Mouse (Mus musculus) limb, embryonic 11.5 days (tissue): ENCODE data around the gene Bcam. TPM values are rescaled to one million over a fixed set of nuclear protein-coding genes. Genes with fewer than 3 reads are reported as not detected.

Experiments
- ATAC-seq: fragments of 200-750 bp; cut with Nextera tagmentation; 2 replicates; pipeline ENCODE4 v1.8.0; 2017; ENCODE audit warnings: low read depth; ENCODE audit not compliant: insufficient number of reproducible peaks, low FRiP score, low TSS enrichment
- DNase-seq: peaks from one replicate; pipeline ENCODE4 v3.0.0-alpha.2; 2015; ENCODE audit warnings: low spot score
- H3K27ac ChIP-seq: fragments of 300-500 bp; sonication (generic); replicated peaks from 2 replicates; pipeline ENCODE4 v1.5.1; 2014; ENCODE audit warnings: low read depth, mild to moderate bottlenecking, low read length
- H3K27me3 ChIP-seq: fragments of 300-500 bp; sonication (generic); 2 replicates; pipeline ENCODE4 v1.6.1; 2014; ENCODE audit warnings: mild to moderate bottlenecking, low read length, mixed read lengths; ENCODE audit not compliant: control insufficient read depth, insufficient read depth
- H3K36me3 ChIP-seq: fragments of 300-500 bp; sonication (generic); 2 replicates; pipeline ENCODE4 v1.6.1; 2014; ENCODE audit warnings: mild to moderate bottlenecking, low read length, moderate library complexity, mixed read lengths; ENCODE audit not compliant: control insufficient read depth, insufficient read depth
- H3K4me1 ChIP-seq: fragments of 300-500 bp; sonication (generic); 2 replicates; pipeline ENCODE4 v1.6.1; 2014; ENCODE audit warnings: low read length, mixed read lengths; ENCODE audit not compliant: control insufficient read depth, insufficient read depth
- H3K4me2 ChIP-seq: fragments of 300-500 bp; sonication (generic); 2 replicates; pipeline ENCODE4 v1.6.1; 2014; ENCODE audit warnings: low read depth, mild to moderate bottlenecking, moderate library complexity; ENCODE audit not compliant: severe bottlenecking
- H3K4me3 ChIP-seq: fragments of 300-500 bp; sonication (generic); 2 replicates; pipeline ENCODE4 v1.5.1; 2014; ENCODE audit warnings: low read depth, low read length
- H3K9ac ChIP-seq: fragments of 300-500 bp; sonication (generic); 2 replicates; pipeline ENCODE4 v1.6.1; 2014; ENCODE audit warnings: mild to moderate bottlenecking, low read length
- H3K9me3 ChIP-seq: fragments of 300-500 bp; sonication (generic); 2 replicates; pipeline ENCODE4 v1.6.1; 2016; ENCODE audit warnings: low read length; ENCODE audit not compliant: control insufficient read depth
- WGBS: fragments of 180-500 bp; shearing (Covaris S2); extraction: QIAGEN DNeasy Blood & Tissue Kit; methylation state at CpG from one replicate; pipeline ENCODE4 v1.1.7; 2014; 5-methylcytosine and 5-hydroxymethylcytosine counted together
- polyA plus RNA-seq: library from polyadenylated mRNA; unstranded; fragments of >200 nt; fragmentation: Nextera tagmentation; extraction: Ambion mirVana; gene quantifications from 2 replicates; pipeline ENCODE4 v1.2.1, GENCODE M21; 2014

Gene Bcam
- polyA plus RNA-seq, 1 experiment from 2014 or later: 44.1 TPM

DNA sequence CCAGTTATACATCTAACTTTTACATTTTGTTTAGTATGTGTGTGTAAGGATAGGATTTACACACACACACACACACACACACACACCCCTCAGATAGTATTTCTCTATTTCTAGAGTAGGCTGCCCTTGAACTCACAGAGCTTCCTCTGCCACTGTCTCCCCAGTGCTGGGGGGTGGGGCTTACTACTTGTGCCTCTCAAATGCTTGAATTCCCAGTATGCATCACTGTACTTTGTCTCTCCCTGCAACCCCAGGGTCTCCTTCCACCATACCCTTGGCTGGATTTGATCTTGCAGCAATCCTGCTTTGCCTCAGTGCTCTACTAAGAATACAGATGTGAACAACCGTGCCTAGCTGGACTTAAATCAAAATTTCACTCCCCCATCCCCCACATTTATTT, 16.8 kb downstream of the Bcam start:
- WGBS: 77% methylated on average over 1 of the region's 1 CpGs
- 0 out of 2 replicates have a peak, but pooled peaks cover 3% of the 10 kb centered on the region for H3K36me3 ChIP-seq
- H3K4me1 ChIP-seq: 0 out of 2 replicates have a peak, but pooled peaks cover 4% of the 10 kb centered on the region
- no peak overlapping the region for H3K9ac ChIP-seq
- H3K27me3 ChIP-seq: no peaks in the 10 kb centered on the region
- no peaks in the 10 kb centered on the region for H3K9me3 ChIP-seq
- no peak overlapping the region for H3K4me3 ChIP-seq
- ATAC-seq (no peak), DNase-seq (no peak)
- no peak overlapping the region for H3K27ac ChIP-seq
- H3K4me2 ChIP-seq: no peak overlapping the region

DNA sequence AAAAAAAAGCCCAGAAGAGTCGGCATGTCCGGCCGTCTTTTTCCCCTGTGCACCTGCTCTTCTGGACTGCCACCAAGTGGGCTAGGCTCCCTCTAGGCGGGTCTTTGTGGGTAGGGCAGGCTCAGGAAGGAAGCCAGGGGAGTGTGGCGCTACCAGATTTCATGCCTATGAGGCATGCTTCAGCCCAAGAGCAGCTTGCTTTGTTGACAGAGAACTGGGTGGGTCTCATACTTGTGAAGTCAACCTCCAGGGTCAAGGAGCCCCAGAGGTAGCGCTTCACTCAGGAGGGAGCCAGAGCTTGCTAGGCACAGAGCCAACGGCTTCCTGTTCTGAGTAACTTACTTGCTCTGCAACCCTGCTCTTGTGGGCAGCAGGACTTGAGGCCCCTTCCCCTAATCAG, 17.2 kb downstream of the Bcam start:
- 87% methylated on average over 7 of the region's 7 CpGs for WGBS
- Histone ChIP-seq H3K9ac (no peak overlapping the region), H3K9me3 (no peaks in the 10 kb centered on the region), H3K4me2 (no peak overlapping the region), H3K4me3 (no peak overlapping the region), H3K27me3 (no peaks in the 10 kb centered on the region), H3K36me3 (0 out of 2 replicates have a peak, but pooled peaks cover 3% of the 10 kb centered on the region), H3K27ac (no peak overlapping the region), H3K4me1 (0 out of 2 replicates have a peak, but pooled peaks cover 4% of the 10 kb centered on the region)
- no peak for ATAC-seq
- DNase-seq: no peak

DNA sequence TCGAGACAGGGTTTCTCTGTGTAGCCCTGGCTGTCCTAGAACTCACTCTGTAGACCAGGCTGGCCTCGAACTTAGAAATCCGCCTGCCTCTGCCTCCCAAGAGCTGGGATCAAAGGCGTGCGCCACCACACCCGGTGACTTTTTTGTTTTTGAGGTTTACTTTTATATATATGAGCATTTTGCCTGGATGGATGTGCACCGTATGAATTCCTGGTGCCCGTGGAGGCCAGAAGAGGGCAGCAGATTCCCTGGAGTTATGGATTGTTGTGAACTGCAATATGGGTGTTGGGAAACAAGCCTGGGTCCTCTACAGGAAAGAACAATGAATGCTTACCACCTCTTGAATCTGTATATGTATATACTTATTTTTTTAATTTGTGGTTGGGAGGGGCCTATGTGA, 18.2 kb downstream of the Bcam start:
- H3K36me3 ChIP-seq: no peaks in the 10 kb centered on the region
- no peak overlapping the region for H3K4me2 ChIP-seq
- no peaks in the 10 kb centered on the region for H3K9me3 ChIP-seq
- H3K9ac ChIP-seq: no peak overlapping the region
- H3K4me3 ChIP-seq: no peak overlapping the region
- H3K4me1 ChIP-seq: peaks cover 7% of the 10 kb centered on the region
- H3K27me3 ChIP-seq: no peaks in the 10 kb centered on the region
- ATAC-seq (no peak), DNase-seq (no peak)
- H3K27ac ChIP-seq: no peak overlapping the region
- WGBS: 71% methylated on average over 8 of the region's 8 CpGs

DNA sequence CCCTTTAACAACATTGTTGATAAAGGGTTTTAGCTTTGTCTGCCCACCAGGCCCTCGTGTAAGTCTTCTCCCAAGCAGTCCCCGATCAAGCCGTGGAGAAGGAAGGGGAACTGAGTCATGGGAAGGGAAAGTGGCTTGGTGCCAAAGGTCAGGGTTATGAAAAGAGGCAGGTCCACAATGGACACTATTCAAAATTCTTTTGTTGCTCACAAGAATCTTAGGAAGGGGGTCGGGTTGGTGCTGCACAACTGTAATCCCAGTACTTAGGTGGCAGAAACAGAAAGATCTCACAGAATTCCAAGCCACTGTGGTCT, 19.8 kb downstream of the Bcam start:
- WGBS: 72% methylated on average over 4 of the region's 4 CpGs
- no peak overlapping the region for H3K9ac ChIP-seq
- no peaks in the 10 kb centered on the region for H3K9me3 ChIP-seq
- no peak overlapping the region for H3K4me3 ChIP-seq
- peaks cover 16% of the 10 kb centered on the region for H3K4me1 ChIP-seq
- no peak for ATAC-seq
- H3K4me2 ChIP-seq: no peak overlapping the region
- H3K27ac ChIP-seq: no peak overlapping the region
- DNase-seq: no peak
- H3K27me3 ChIP-seq: no peaks in the 10 kb centered on the region
- no peaks in the 10 kb centered on the region for H3K36me3 ChIP-seq

DNA sequence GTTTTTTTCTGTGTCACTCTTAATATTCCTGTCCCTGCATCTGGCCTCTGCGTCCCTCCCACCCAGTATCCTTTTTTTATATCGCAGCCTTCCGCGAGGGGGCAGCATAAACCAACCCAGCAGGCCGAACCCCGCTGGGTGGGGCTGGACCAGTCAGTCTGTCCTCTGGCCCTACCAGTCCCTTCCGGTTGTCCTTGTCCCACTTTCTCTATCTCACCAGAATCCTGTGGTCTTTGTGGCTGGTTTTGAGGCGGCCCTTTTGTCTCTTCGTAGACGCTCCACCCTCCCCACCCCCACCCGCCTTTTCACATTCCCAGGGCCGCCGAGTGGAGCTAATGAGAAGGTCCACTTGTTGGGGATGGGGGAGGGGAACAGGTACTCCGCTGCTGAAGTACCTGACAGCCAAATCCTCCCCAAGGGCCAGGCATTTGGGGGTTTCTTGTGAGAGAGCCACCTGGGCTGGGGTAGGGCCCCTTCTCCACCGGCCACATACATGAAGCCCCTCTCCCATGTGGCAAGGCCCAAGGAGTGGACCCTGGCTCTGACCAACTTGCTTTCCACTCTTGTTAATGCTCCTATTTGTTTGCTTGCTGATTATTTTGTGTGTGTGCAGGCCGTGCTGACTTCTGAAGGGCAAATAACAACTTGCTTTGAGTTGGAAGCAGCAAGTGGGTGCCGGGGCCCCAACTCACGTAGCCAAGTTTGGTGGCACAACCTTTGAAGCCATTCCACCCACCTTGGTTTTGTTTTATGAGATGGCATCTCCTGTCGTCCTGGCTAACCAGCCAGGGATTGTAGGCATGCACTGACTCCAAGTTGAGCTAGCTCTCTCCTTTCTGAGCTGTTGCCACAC, 20.4 kb downstream of the Bcam start, which contains the start of gene Nectin2:
TSS of gene Nectin2 (minus strand) at position 267 of the 853 bp plus-strand sequence.
- Histone ChIP-seq H3K4me2 (peak within 1 kb of the TSS; percentile 74), H3K27me3 (no peaks in the 10 kb centered on the region), H3K9me3 (no peaks in the 10 kb centered on the region), H3K36me3 (no peaks in the 10 kb centered on the region), H3K27ac (0 out of 2 replicates have a peak within 1 kb of the TSS, but pooled peaks have one; percentile 25), H3K9ac (peak within 1 kb of the TSS; percentile 79), H3K4me3 (peak within 1 kb of the TSS; percentile 71), H3K4me1 (peaks cover 16% of the 10 kb centered on the region)
- DNase-seq (peak; percentile 90), ATAC-seq (peak; percentile 38)
- 17% methylated on average over 19 of the region's 19 CpGs for WGBS

DNA sequence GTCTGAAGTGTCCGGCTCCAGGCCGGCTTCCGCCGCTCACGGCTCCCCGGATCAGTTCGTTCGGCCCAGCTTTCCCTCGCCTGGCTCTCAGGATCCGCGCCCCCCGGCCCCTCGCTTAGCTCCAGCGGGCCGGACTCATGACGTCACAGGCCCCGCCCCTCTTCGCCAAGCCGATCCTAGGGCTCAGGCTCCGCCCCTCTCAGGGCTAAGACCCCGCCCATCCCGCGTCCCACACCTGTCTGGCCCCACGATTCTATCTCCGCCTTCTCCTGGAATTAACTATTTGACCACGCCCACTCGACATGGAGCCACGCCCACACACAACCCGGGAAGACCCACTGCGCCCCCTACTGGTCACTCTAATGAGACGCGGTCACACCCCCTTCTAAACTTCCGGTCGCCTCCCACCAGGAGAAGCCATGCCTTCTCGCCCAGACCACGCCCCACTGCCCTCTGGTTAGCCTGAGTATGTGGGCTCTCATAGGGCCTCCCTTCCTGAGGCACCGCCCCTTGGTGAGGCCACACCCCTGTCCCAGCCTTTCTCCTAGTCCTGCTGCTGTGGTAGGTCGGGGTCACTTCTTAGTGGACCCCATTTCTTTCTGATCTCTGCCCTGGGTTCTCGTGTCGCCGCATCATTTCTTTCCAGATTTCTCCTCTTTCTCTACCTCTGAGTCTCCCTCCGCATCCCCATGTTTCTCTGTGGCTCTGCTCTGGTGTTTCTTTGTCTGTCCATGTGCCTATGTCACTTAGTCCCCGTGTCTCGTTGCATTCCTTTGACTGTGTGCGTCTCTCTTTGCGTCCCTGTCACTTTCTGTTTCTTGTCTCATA, 21.2 kb downstream of the Bcam start:
- no peaks in the 10 kb centered on the region for H3K36me3 ChIP-seq
- peak overlapping the region; percentile 79 for H3K9ac ChIP-seq
- H3K4me1 ChIP-seq: peaks cover 22% of the 10 kb centered on the region
- no peaks in the 10 kb centered on the region for H3K9me3 ChIP-seq
- H3K4me2 ChIP-seq: peak overlapping the region; percentile 74
- peak; percentile 94 for ATAC-seq
- H3K27ac ChIP-seq: peak overlapping the region; percentile 25; the same call in 1 of the 2 replicates
- peak; percentile 99 for DNase-seq
- peak overlapping the region; percentile 71 for H3K4me3 ChIP-seq
- WGBS: under 1% methylated on average over 45 of the region's 46 CpGs
- H3K27me3 ChIP-seq: no peaks in the 10 kb centered on the region

DNA sequence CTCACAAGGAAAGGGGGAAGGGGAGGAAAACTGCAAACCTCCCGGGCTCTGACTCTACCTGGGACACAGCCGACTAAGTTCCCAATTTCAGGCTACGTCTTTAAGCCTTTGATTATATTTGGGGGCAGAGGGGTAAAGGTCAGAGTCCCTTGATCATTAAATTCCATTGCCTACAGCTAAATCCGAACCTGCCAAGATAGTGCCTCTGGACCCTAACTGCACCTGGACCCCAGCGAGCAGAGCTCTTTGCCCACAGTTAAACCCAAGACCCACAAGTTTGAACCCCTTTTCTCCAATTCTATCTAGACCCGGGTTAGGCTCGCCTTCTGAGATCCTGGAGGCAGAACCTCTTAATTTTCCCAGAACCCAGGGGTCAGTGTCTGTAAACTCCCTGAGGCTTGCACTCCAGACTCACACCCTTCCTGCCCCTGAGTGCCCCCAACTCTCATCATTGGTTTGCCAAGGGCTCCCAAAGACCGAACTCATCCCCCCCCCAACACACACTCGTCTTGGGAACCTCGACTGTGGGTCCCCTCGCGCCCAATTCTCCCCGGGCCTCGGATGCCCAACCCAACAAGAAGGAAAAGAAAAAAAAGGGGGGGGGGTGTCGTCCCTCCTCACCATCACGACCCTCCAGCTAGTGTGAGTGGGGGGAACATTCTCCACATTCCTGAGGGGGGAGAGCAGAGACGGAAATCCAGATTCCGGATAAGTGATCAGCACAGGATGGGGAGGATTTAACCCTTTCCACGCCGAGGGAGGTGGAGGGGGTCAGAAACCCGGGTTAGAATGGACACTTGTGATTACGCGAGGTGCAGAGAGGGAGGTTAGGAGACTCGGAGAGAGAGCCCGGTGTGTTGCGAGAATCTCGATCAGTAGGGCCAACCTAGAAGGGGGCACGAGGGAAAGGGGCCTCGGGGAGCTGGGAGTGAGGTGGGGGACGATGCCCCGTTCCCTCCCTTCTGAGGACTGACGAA, 22.3 kb downstream of the Bcam start:
- 0 out of 2 replicates have a peak overlapping the region, but pooled peaks have one; percentile 25 for H3K27ac ChIP-seq
- H3K27me3 ChIP-seq: no peaks in the 10 kb centered on the region
- peak overlapping the region; percentile 71 for H3K4me3 ChIP-seq
- peaks cover 22% of the 10 kb centered on the region for H3K4me1 ChIP-seq
- H3K4me2 ChIP-seq: peak overlapping the region; percentile 74
- no peaks in the 10 kb centered on the region for H3K36me3 ChIP-seq
- DNase-seq (peak; percentile 72), ATAC-seq (peak; percentile 8; the same call in 1 of the 2 replicates)
- under 1% methylated on average over 32 of the region's 32 CpGs for WGBS
- no peaks in the 10 kb centered on the region for H3K9me3 ChIP-seq
- peak overlapping the region; percentile 79 for H3K9ac ChIP-seq
